Mouse (Mus musculus): ENCODE measurements at regions not wholly inside any gene's neighbourhood (a gene's known extent, or its start where the extent isn't known, plus 50 kb on each side); places are given as distances from the start of the nearest gene placed in this dataset.
A peak's percentile ranks its signal among the peaks of the same experiment; 100 is the strongest.

GRCm38 (mm10) chr13:100892647-100893071 lies 59.4 kb upstream of the Slc30a5 start:
- no peak for DNase-seq (ENCODE audit: low read depth)

DNA sequence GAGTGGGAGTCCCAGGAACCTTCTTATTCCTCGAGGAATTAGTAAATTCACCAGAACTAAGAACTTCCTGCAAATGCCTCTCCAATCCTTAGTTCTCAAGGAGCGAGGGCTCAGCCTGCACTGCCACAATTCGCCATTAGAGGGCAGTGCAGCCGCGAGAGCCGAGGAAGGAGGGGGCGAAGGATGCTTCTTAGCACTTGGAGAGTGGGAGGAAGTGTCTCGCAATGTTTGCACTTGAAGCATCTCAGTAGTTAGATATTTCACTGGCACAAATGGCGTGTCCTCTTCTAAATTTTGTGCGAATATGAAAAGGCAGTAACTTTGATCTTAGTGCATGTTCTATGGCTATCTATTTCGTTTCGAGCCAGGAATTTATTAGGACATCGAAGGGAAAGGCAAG lies 59.0 kb upstream of the Slc30a5 start:
- peak; percentile 28 for DNase-seq (ENCODE audit: low read depth)

DNA sequence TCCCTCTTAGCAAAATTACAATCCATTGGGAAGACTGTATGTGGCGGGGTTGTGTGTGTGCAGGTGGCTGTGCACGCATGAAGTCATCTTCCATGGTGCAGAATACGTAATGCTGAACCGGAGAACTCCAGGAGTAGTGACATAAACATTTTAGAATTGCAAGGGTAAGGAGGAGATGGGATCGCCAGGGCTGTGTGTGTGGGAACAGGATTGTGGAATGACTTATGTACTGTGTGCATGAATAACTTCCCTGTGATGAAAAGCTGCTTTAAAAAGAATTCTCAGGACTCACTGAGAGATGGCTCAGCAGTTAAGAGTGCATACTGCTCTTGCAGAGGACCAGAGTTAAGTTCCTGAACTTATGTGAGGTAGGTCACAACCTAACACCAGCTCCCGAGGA lies 57.2 kb upstream of the Slc30a5 start:
- DNase-seq (ENCODE audit: low read depth), result no peak

GRCm38 (mm10) chr13:100888481-100888880 lies 55.3 kb upstream of the Slc30a5 start:
- no peak for DNase-seq (ENCODE audit: low read depth)

- no peak for DNase-seq (ENCODE audit: low read depth)
Observed at GRCm38 (mm10) chr13:100883711-100884110, 50.5 kb upstream of the Slc30a5 start.

Measured in c-Kit-positive CD71-positive TER-119-negative erythroid progenitor cells, embryonic 14.5 days (primary cell).